Mouse (Mus musculus): Measurements from ENCODE around the gene Pla2g12a. TPM values are rescaled to one million over a fixed set of nuclear protein-coding genes. Genes with fewer than 3 reads are reported as not detected.

The Pla2g12a gene
- polyA plus RNA-seq, 2 experiments: 45.7 to 84.7 TPM

- Histone ChIP-seq H3K4me3 (ENCODE audit: insufficient read depth in 1 of 2, low read depth in 2 of 2, low read length in 2 of 2) (no peak overlapping the region), H3K4me2 (ENCODE audit: low read depth) (no peak overlapping the region), H3K36me3 (replicated peaks; ENCODE audit: control insufficient read depth, insufficient read depth, low read depth) (no peaks in the 10 kb centered on the region), H3K27ac (no peak overlapping the region), H3K27me3 (ENCODE audit: control insufficient read depth, insufficient read depth, low read length) (no peaks in the 10 kb centered on the region), H3K4me1 (replicated peaks; ENCODE audit: control insufficient read depth in 2 of 2, insufficient read depth in 2 of 2, low read length in 1 of 2) (peaks cover 7 to 16% of the 10 kb centered on the region in 2 experiments), H3K9ac (replicated peaks) (no peak overlapping the region), H3K9me3 (ENCODE audit: control insufficient read depth, low read length) (no peaks in the 10 kb centered on the region)
- no peak for DNase-seq (ENCODE audit: low read depth in 3 of 3, low spot score in 3 of 3)
- no peak for TF ChIP-seq EP300 (IDR thresholded peaks at IDR 0.05; ENCODE audit: low read depth)
- TF ChIP-seq CTCF (IDR thresholded peaks at IDR 0.05; ENCODE audit: low read depth): no peak
- ATAC-seq (ENCODE audit: insufficient read depth): no peak
- 22% methylated on average over 4 of the region's 4 CpGs for WGBS (ENCODE audit: insufficient replicate concordance)
Measured at GRCm38 (mm10) chr3:129943813-129944212, 65.4 kb downstream of the Pla2g12a start.

Other genes with a start within 250 kb of the Pla2g12a start
- gene Egf, start 123.3 kb upstream of the Pla2g12a start, polyA plus RNA-seq (2012; rRNA removed): 0.42 and 0.77 TPM in 2 replicates
- gene Egf, start 123.3 kb upstream of the Pla2g12a start, polyA plus RNA-seq (2014; fragmentation: Nextera tagmentation; extraction: Ambion mirVana): 0.25 and 0.59 TPM in 2 replicates
- not detected in 2 replicates for gene Lrit3, start 74.6 kb upstream of the Pla2g12a start, polyA plus RNA-seq (2012; rRNA removed)
- not detected in 2 replicates for gene Lrit3, start 74.6 kb upstream of the Pla2g12a start, polyA plus RNA-seq (2014; fragmentation: Nextera tagmentation; extraction: Ambion mirVana)
- 0.07 and 0.10 TPM in 2 replicates for gene Rrh, start 56.0 kb upstream of the Pla2g12a start, polyA plus RNA-seq (2012; rRNA removed)
- 0.04 TPM in 1 of 2 replicates, not detected in the other for gene Rrh, start 56.0 kb upstream of the Pla2g12a start, polyA plus RNA-seq (2014; fragmentation: Nextera tagmentation; extraction: Ambion mirVana)
- 26.2 and 90.6 TPM in 2 replicates for gene Gar1, start 47.2 kb upstream of the Pla2g12a start, polyA plus RNA-seq (2012; rRNA removed)
- 20.6 and 22.6 TPM in 2 replicates for gene Gar1, start 47.2 kb upstream of the Pla2g12a start, polyA plus RNA-seq (2014; fragmentation: Nextera tagmentation; extraction: Ambion mirVana)
- gene Cfi, start 42.7 kb upstream of the Pla2g12a start, polyA plus RNA-seq (2012; rRNA removed): 56.4 and 90.4 TPM in 2 replicates
- 153 and 156 TPM in 2 replicates for gene Cfi, start 42.7 kb upstream of the Pla2g12a start, polyA plus RNA-seq (2014; fragmentation: Nextera tagmentation; extraction: Ambion mirVana)
- 19.1 and 20.6 TPM in 2 replicates for gene Casp6, start 22.8 kb downstream of the Pla2g12a start, polyA plus RNA-seq (2012; rRNA removed)
- gene Casp6, start 22.8 kb downstream of the Pla2g12a start, polyA plus RNA-seq (2014; fragmentation: Nextera tagmentation; extraction: Ambion mirVana): 32.7 and 36.0 TPM in 2 replicates
- 5.9 and 7.4 TPM in 2 replicates for gene Mcub, start 91.6 kb downstream of the Pla2g12a start, polyA plus RNA-seq (2012; rRNA removed)
- 16.4 and 25.9 TPM in 2 replicates for gene Mcub, start 91.6 kb downstream of the Pla2g12a start, polyA plus RNA-seq (2014; fragmentation: Nextera tagmentation; extraction: Ambion mirVana)
- 12.8 and 17.1 TPM in 2 replicates for gene Sec24b, start 182.9 kb downstream of the Pla2g12a start, polyA plus RNA-seq (2012; rRNA removed)
- 7.8 and 8.6 TPM in 2 replicates for gene Sec24b, start 182.9 kb downstream of the Pla2g12a start, polyA plus RNA-seq (2014; fragmentation: Nextera tagmentation; extraction: Ambion mirVana)